Mouse (Mus musculus) thymus, postnatal 14 days (tissue): Measurements from ENCODE around the gene Cdan1.
"Not testable (repeated sequence)": the region's sequence is repeated elsewhere in the genome, so short reads cannot be mapped to it uniquely, and the experiment has no call there.

Experiments
- DNase-seq: peaks from one replicate; pipeline ENCODE4 v3.0.0; 2021

Cdan1 gene

GRCm38 (mm10) chr2:120731877-120732530 lies 117.9 kb downstream of the Cdan1 start:
- DNase-seq = peak; percentile 34

GRCm38 (mm10) chr2:120731167-120731862 lies 118.6 kb downstream of the Cdan1 start:
- peak; percentile 96 for DNase-seq

- peak; percentile 59 for DNase-seq
These were observed 119.2 kb downstream of the Cdan1 start for GRCm38 (mm10) chr2:120730639-120731166.

DNA sequence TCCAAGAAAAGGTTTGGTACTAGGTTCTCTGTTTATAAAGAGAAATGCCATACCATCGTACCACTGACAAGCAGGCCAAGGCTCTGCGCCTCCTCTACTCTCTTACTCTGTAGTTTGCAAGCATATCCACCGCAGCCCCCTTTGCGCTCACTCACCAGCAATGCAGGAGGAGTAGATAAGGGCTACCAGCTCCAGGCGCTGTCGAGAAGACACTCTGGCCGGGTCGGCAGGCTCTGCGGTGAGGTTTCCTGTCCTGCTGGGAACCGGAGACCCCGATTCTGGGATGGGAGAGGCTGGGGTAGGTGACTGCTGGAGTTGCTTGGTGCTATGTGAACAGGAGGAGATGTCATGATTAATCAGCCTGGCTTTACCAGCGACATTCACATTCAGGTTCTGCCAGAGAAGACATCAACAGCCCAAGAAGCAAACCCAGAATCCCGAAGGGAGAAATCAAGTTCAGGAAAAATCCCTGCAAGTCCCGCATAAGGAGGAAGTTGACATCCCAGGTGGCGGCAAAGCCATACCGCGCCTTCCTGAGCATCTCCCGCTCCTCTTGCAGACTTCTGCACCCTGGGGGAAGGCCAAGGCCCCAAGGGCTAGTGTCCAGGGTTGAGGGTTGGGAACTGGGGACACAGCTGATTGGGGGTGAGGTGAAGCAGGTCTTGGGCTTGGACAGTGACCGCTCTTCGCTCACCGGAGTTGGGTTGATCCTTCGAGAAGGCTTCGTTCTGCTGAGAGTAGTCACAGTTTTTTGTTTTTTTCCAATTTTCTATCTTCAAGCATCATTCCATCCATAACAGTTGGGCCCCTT lies 119.9 kb downstream of the Cdan1 start:
- DNase-seq = peak; percentile 56

DNA sequence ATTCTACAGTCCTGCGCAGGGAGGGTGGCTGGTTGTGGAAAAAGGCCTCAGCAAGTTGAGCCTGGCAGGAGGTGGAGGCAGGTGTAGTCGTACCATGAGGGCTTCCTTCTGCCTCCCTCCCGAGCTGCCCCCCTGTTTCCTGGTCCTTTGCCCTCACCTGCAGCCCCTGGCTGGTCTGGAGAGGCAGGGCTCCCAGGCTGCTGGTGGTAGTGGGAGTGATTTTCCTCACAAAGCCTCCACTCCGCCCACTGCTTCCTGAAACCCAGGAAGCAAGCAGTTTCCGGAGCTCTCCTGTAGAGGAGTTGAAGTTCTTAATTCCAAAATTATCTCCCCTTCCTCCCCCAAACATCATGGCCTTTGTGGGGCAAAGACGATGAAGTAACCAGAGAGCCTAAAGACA lies 125.8 kb downstream of the Cdan1 start:
- DNase-seq = no peak

GRCm38 (mm10) chr2:120723621-120724020 lies 126.3 kb downstream of the Cdan1 start:
- DNase-seq = no peak

DNA sequence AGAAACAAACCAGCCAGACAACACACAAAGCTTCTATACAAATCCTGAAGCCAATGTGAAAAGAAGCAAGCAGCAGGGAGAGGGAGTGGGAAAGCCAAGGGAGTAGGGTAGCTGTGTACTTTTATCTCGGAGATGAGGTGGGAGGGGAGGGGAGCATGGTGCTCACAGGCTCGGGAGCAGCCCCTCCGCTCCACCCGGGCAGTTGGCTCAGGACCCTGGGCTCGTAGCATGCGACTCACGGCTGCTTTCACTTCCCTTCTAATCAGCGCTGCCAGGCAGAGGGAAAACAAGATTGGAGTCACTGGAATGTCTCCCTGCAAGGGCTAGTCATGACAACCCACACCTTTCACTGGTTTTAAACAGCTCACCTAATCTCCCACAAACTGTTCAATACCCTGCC lies 127.4 kb downstream of the Cdan1 start:
- no peak for DNase-seq

DNA sequence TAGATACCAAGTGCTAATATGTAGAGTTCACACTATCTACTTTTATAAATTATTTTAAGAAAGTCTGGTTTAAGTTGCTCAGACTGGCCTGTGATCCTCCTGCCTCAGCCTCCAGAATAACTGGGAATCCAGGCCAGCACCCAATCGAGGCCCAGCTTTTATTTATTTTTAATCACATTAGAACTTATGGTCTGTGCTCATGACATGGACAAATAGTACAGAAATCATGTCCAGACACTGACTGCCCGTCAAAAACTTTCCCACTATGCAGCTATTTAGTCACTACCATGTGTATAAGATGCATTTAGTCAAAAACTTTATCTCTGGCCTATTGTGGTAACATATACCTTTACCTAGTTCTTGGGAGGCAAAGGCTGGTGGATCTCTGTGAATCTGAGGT lies 128.0 kb downstream of the Cdan1 start:
- DNase-seq = no peak

GRCm38 (mm10) chr2:120720821-120721220 lies 129.1 kb downstream of the Cdan1 start:
- no peak for DNase-seq

DNA sequence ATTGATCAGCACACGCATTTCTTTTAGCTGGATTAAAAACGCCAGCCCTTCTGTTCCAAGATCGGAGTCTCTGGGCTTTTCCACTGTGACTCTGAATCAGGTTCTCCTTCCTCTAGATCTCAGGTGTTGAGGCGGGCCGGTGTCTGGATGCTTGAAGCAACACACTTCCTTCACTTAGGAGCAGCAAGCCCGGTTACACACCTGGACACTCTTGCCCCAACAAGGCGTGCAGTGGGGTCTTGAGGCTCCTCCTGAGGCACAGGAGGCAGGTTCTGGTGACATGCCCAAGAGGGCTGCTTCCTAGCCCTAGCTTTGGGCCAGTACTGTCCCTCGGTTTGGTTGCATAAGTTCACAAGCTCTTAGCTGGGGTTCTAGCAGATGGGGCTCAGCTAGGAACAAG lies 131.4 kb downstream of the Cdan1 start:
- no peak for DNase-seq

DNA sequence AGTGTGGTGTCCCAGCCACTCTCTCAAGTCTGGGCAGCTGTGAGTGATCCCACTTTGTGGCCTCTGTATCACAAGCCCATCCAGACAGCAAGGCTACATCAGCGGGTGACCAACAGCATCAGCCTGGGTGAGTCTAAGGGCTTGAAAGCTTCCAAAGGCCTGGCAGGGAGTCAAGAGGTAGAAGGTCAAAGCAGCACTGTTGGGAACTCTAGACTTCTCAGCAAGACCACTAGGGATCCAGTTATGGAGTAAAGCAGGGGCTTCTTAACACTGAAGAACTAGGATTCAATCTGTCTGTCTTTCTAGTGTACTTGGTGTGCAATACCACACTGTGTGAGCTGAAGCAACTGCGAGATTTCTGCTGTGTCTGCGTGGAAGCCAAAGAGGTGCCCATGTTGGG lies 136.5 kb downstream of the Cdan1 start:
- no peak for DNase-seq

- DNase-seq = no peak
These were observed 139.0 kb downstream of the Cdan1 start for GRCm38 (mm10) chr2:120710948-120711347.

DNA sequence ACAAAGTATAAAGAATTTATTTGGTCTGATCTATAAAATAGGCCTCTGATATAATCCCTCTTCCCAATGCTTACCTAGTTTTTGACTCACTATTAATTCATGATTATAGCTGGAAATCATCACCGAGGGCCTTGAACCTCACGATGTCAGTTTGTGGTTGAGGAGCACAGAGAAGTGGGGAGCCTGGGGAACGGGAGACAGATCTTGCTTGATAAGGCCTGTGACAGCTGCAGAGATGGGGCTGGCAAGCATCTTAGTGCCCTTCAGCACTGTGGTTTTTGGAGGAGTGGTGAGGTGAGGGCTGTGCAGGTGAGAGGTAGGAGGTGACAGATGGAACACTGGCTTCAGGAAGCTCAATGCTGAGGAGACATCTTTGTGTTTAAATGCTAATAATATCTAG lies 139.8 kb downstream of the Cdan1 start:
- peak; percentile 70 for DNase-seq

- DNase-seq = peak; percentile 44
These were observed 142.9 kb downstream of the Cdan1 start for GRCm38 (mm10) chr2:120707041-120707440.

- DNase-seq = no peak
These were observed 147.3 kb downstream of the Cdan1 start for GRCm38 (mm10) chr2:120702675-120703074.

- DNase-seq = no peak
These were observed 149.5 kb downstream of the Cdan1 start for GRCm38 (mm10) chr2:120700379-120700885.

- no peak for DNase-seq
These were observed 152.2 kb downstream of the Cdan1 start for GRCm38 (mm10) chr2:120697767-120698166.

DNA sequence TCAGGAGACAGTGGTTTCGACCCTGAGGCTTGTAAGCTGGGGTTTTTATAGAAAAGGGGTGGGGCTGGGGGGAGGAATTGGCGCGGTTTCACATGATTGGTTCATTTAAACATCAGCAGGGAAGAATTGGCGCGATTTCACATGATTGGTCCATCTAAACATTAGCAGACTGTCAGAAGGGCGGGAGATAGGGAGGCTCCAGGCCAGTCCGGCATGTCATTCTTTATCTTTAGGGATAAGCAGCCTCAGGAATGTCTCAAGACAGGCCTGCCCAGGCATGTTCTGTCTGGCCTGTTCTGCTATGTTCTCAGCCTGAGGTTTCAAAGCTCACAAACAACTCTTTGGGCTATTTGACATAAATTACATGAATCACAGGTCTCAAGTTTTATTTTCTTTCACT lies 168.8 kb downstream of the Cdan1 start:
- not testable (repeated sequence) for DNase-seq

- no peak for DNase-seq
These were observed 179.7 kb downstream of the Cdan1 start for GRCm38 (mm10) chr2:120670253-120670652.

DNA sequence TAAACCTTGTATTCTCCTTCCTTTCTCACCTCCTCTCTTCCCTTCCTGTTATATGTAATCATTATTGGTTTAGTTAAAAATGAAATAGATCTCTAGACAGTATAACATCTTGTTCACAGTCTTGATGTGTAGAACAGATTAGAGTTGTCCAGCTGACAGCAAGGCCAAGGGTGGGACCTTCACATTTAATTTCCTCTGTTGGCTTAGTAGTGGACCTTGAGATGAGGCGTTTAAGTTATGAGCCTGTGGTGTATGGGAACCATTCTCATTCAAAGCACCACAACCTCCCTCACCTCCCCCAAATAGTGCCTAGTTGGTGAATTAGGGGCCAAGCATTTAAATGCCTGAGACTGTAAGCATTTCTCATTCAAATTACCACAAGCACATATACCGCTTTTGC lies 182.5 kb downstream of the Cdan1 start:
- no peak for DNase-seq
